Mouse (Mus musculus): ENCODE results near the gene Uts2r.

Uts2r gene

DNA sequence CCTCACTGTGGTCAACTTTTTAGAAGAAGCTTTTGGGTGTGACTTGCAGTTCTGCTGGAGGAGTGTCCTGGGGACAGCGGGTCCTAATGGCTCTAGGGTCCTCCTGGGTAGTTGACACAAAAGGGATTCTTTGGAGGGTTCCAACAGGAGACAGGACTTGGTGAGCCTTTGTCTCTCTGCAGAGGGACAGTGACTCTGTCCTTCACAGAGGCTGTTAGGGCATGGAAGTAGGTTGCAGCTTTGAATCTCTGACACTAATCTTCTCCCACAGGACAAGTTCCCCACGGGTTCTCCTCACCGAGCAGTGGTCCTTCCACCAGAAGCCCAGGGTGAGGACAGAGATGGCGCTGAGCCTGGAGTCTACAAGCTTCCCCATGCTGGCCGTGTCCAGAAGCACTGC is at the start of gene Uts2r:
Gene Uts2r, plus strand, starts transcription at position 301 of the 400 bp plus-strand sequence.
- DNase-seq: no peak

DNA sequence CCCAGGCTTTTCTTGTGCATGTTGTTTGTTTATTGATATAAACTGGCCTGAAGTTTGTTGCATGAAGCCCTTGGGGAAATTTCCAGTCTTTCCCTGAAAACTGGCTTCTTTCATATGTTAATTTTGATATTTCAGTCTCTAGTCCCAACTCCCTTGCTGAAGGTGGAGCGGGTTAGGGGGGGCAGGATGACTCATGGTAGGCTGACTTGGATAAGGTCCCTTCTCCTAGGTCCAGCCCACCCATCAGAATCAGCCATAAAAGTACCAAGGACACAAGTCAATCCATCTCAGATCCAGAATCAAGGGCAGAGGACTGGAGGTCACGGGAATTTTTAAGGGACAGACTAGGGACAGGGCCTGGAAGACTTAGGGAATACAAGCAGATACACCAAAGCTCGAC is 49.0 kb upstream of the Uts2r start:
- DNase-seq: no peak

DNA sequence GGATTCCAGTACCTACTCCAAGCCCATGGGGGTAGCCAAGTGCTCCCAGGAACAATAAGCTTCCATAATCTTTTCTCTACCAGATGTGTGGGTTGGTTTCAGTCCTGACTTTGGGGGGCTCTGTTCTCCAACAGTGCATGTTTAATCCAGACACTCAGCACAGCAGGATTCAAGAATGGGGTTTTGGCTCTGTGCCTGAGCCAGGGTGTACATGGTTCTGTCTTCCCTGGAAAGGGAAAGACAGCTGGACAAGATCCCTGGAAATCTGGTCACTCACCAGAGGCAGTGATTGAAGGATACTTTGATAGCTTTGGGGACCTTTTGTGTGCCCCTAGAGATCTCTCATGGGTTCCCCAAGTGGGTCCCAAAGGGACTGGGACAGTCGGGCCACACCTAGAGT is 48.5 kb upstream of the Uts2r start:
- no peak for DNase-seq

DNA sequence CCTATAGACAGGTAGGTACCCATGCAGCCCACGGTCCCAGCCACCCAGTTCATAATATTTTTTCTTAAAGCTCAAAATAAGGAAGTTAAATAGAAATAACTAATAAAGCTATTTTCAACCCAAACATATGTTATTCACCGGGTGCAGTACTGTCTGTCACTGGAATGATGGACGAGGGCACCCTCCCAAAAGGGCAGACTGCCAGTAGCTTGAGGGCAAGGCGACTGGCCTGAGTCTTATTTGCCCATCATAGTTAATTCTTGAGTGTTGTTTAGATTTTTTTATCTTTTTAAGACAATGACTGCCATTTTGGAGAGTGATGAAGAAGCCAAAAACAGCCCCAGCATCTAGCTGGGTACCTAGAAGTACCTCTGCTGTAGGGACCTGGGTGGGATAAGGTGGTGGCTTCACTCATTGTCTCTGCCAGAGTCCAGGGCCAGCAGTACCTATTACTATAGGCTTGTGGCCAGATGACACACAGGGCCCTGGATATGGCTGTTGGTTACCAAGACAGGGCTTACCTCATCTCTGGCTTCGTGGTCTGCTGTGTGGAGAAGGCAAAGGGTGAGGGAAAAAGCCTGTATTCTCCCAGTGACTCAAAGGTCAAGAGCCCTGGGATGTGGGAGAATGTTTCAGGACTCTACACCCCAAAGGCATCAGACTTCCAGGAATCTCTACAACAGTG is 47.8 kb upstream of the Uts2r start:
- DNase-seq: peak; percentile 66

DNA sequence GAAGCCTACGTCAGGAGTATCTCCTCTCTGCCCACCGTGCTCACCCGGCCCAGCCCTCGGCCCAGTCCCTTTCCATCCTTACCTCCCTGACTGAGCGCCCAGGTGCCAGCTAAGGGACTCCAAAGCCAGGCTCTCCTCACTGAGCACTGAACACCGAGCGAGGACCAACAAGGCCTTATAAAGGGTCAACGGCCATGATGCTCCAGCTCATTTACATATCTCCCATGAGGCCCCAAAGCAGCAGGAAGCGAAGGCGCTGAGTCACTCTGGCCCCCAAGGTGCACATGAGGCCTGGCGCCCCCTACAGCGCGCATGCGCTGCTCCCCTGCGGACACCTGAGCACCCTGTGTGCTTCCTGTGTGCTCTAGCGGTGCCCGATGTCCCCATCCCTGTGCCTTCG is 42.0 kb upstream of the Uts2r start:
- DNase-seq: no peak

DNA sequence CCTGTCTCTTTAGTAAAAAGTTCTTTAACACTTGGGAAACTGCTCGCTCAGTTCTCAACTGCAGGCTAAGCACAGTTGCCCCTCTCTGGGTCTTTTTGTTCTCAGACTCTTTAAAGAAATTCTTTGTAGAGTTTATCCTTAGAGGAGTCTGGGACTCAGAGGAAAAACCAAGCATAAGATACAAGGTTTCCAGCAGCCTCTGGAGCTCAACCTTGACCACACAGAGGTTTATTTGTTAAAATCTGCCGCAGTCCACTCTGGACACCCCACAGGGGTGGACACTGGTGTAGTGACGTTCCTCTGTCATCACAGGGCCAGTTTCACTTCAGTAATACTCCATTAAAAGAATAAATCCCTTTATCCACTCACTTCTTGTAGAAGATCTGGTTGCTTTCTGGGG is 41.5 kb upstream of the Uts2r start, which contains the start of gene Tex19.2:
Gene Tex19.2, minus strand, starts transcription at position 101 of the 400 bp plus-strand sequence.
- no peak for DNase-seq

DNA sequence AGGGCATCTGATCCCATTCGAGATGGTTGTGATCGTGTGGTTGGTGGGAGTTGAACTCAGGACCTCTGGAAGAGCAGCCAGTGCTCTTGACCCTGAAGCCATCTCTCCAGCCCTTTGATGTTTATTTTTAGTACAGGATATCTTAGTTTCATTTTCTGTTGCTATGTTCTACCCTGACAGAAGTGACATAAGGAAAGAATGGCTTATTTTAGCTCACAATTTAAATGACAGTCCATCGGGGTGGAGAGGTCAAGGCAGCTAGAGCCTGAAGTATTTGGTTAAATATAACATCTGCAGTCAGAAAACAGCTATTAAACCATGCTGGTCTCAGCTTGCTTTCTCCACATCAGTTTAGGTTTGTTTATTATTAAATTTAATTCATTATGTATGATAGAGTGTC is 38.9 kb upstream of the Uts2r start:
- DNase-seq: no peak

DNA sequence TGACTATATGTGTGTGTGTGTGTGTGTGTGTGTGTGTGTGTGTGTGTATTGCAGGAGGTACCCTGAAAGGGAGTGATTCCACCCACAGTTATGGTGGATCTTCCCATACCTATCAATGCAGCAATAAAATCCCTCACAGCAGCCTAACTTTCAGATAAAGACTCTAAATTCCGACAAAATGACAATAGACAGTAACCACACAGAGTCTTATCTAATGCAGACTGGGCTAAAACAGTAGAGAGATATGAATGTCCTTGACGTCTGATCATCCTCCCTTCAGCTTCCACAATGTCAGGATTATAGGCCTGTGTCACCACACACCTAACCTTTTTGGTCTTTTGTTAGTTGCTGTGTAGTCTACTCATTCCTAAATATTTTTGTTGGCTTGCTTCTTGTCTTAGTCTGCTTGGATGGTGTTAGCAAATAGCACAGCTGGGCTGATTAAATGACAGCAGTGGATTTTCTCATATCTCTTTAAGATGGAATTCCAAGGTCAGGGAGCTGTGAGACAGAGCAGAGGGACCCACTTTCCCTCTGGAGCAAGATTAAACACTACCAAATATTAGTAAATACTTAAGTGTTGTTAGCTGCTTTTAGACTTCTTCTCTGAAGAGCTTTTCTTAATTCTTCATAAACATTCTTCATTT is 37.9 kb upstream of the Uts2r start:
- no peak for DNase-seq

DNA sequence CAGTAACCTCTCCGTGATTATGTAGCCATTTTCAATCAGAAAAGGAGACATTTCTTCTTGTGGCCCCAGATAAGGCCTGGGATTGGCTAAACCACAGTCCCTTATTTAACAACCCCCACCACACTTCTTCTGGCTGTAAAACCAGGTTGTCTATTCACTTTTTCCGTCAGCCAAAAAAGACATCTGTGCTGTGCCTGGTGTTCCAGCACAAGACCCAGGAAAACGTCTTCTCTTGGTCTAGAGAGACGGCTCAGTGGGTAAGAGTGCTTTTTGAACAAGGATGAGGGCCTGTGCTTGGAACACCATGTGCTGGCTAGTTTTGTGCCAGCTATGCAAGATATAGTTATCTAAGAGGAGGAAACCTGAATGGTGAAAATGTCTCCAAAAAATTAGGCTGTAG is 36.6 kb upstream of the Uts2r start:
- no peak for DNase-seq

DNA sequence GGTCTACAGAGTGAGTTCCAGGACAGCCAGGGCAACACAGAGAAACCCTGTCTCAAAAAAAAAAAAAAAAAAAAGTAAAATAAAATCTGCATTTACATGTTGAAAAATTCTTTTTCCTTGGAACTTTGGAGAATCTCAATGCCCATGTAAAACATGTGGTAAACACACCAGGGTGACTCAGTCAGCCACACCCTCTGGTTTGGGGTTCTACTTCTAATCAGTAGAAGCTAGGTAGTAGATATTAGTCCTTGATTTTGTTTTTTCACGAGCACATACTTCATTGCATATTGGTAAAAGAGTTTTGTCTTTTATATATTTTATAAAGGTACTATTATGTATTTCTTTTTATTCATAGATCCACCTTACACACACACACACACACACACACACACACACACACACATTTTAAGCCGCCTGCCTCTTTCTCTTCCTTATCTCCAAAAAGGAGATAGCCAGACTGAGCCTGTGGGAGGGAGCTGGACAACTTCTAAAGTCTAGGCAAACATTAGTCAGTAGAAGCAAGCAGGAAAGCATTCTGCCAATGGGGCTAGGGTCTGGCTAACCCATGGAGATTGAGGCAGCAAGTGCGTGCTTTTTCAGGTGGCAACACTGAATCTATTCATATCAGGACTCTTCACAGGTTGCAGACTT is 34.4 kb upstream of the Uts2r start:
- no peak for DNase-seq

DNA sequence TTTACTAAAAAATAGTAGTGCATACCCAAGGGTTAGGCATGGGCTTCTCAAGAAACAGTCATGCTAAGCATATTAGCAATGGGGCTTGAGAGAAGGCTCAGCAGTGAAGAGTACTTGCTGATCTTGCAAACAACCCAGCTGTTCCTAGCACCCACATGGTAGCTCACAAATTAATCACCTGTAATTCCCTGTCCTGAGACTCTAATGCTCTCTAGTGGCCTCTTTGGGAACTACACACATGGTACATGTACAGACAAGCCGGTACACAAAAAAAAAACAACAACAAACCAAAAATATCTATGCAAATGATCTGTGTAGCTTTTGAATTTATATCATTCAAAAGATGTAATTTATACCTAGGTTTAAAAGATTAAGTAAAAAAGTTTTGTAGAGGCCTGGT is 33.7 kb upstream of the Uts2r start:
- DNase-seq: no peak

DNA sequence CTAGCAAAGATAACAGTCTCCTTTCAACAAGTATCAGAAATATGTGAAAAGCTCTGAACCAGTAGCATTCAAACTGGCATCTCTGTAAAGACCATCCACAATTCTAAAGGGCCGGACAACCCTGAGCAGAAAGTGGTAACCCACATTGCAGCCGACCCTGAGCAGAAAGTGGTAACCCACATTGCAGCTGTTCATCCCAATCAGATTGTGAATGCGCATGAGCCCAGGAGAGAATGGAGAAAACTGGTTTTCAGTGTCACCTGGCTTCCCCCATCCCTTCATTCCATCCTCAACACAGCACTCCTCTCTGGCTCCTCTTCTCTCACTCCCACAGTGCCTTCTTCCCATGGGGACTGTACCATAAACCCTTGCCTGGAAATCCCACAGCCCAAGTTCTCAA is 32.6 kb upstream of the Uts2r start:
- no peak for DNase-seq

DNA sequence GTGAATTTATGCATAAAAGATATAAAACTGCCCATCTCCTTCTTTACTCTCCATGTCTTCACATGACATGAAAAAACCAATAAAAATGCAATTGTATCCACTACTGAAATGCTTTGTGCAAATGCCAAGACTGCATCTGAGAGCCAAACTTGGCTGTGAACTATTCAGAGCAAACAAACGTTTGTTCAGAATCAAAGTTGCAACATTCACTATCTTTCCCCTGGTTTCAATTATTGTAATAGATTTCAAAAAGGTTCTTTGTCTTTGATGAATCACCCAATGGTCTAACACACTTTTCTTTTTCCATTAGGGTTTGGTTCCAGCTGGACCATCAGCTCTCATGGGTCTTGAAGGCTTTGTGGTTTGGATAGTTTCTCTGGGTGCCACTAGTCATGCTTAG is 30.5 kb upstream of the Uts2r start:
- DNase-seq: no peak

DNA sequence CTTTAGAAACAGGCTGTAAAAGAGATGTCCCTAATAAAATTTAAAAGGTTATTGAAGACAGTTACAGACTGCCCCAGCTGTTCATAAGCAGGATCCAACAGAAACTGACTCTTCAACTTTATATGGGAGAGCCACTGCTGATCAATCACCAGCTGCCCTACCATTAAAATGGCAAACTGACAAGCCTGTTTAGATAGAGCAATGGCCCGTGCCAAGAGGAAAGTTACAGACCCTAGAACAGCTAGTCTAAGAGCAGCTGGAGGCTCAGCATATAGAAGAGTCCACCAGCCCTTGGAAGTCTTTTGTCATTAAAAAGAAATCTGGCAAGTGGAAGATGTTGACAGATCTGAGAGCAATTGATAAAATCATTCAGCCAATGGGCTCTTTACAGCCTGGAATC is 25.5 kb upstream of the Uts2r start:
- DNase-seq: no peak

DNA sequence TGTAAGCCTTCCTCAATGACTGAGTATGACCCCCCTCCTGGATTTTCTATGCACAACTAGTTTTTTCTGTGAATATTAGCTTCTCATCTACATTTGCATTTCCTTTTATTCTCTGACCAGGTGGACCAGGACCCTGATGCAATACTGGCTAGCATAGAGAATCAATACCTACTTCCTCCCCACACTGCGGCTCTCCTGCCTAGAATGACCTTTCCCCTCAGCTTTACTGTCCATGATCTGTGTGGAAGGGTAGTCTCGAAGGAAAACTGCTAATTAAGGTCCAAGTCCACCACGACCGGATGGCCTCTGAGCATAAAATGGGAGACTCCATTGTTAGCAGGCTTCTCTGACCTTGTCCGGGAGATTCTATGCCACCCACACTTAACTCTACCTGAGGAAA is 22.4 kb upstream of the Uts2r start:
- no peak for DNase-seq

DNA sequence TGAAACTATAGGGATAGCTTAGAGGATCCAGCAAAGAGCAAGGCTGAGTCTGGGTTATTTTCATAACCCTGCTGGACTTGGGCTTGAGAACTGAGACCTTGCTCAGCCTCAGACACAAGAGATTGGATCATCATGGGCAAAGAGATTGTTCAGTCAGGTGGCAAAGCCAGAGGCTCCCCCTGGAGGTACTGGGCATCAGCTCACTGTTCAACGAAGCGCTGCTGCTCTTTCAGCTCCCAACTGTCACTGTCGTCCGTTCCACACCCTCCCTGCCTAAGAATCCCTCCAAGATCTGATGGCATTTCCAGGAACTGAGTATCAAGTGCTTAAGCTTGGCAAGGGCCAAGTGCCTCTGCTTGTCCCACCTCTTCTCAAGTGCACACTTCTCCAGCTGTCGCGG is 21.3 kb upstream of the Uts2r start:
- DNase-seq: no peak

DNA sequence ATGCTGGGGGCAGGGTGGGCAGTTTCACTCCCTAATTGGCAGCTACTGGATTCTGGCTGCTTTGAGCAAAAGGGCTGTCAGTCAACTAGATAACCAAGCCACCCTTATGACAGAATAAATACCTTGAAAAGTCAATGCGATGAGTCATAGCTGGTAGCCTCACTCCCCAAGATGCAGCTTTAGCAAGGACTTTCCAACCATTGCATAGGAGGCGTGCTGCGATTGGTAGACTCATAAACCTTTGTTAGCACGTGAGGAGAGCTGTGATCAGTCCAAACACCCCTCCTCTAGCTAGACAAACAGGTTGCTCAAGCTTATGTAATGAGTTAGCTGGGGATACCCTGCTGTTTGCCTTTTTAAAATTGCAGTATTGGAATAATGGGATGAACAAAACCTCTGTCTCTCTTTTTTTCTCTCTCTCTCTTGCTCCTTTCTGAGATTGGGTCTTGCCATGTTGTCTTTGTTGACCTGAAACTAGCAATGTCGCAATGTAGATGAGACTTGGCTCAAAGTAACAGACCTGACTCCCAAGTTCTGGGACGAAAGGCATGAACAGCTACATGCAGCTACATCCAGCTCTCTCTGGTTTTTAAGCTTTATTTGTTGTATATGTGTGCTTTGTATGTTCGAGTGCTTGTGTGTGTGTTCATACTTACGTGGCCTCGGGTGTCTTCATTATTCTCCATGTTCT is 16.6 kb upstream of the Uts2r start:
- DNase-seq: no peak

DNA sequence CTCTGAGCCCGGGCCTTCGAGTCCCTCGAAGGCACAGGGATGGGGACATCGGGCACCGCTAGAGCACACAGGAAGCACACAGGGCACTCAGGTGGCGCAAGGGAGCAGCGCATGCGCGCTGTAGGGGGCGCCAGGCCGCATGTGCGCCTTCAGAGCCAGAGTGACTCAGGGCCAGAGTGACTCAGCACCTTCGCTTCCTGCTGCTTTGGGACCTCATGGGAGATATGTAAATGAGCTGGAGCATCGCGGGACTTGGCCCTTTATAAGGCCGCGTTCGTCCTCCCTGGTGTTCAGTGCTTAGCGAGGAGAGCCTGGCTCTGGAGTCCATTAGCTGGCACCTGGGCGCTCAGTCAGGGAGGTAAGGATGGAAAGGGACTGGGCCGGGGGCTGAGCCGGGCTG is 14.2 kb upstream of the Uts2r start, which contains the start of gene Tex19.1:
Gene Tex19.1, plus strand, starts transcription at position 279 of the 400 bp plus-strand sequence.
- no peak for DNase-seq

DNA sequence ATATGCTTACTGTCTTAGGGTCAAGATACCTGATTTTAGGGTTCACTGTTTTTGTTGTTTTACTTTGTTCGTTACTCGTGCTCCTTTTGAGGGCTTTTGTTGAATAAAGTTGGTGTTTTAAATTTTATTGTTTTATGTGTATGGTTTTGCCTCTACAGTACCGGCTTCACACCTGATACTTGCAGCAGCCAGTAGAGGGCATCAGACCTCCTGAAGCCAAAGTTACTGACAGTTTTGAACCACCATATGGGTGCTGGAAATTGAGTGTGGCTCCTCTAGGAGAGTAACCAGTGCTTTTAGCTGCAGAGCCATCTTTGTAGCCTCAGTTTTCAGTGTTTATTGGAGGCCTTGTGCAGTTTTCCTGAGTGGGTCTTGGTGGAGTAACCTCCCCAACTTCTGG is 11.9 kb upstream of the Uts2r start:
- DNase-seq: no peak

DNA sequence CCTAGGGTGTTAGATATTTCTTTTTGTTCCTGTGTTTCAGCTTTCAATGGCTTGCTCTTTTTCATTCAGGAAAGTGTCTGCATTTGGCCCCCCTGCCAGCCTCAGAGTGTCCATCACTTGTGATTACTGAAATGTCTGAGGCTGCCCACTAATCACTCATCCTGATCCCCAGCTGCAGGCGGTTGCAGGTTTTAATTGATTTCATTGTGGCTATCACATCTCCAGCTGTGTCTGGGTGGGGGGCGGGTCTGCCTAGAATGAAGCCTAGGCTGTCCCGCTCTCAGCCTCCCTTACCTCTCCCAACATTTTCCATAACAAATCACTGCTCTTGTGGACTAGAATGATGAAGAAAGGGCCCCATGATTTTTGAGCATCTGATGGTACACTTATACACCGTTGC is 5.9 kb upstream of the Uts2r start:
- no peak for DNase-seq

DNA sequence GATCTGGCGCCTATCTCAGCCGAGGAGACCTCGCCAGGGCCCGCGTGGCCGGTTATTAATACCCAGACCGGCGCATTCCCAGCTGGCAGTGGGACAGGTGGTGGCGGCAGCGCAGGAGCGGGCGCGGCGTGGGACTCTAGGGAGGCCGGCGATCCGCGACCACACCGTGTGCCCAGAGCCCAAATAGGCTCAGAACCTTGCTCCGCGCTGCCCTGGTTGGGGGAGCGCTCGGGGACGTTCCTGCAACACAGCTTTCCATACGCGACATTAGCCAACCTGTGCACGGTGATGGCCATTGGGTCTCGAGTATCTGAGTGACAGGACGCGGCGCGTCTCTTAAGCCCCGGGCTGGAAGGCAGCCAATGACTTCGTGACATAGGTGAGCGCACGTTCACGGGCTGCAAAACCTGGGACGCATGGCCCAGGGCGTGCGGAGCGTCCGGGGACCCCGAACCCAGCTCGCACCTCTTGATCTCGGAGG is 3.6 kb upstream of the Uts2r start:
- DNase-seq: peak; percentile 51

DNA sequence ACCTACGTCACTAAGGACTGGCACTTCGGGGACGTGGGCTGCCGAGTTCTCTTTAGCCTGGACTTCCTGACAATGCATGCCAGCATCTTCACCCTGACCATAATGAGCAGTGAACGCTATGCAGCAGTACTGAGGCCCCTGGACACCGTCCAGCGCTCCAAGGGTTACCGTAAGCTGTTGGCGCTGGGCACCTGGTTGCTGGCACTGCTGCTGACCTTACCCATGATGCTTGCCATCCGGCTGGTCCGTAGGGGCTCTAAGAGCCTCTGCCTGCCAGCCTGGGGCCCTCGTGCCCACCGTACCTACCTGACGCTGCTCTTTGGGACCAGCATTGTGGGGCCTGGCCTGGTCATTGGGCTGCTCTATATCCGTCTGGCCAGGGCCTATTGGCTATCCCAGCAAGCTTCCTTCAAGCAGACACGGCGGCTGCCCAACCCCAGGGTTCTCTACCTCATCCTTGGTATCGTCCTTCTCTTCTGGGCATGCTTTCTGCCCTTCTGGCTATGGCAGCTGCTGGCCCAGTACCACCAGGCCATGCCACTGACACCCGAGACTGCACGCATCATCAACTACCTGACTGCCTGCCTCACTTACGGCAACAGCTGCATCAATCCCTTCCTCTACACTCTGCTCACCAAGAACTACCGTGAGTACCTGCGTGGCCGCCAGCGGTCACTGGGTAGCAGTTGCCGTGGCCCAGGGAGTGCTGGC is 720 bp downstream of the Uts2r start:
- DNase-seq: peak; percentile 5

DNA sequence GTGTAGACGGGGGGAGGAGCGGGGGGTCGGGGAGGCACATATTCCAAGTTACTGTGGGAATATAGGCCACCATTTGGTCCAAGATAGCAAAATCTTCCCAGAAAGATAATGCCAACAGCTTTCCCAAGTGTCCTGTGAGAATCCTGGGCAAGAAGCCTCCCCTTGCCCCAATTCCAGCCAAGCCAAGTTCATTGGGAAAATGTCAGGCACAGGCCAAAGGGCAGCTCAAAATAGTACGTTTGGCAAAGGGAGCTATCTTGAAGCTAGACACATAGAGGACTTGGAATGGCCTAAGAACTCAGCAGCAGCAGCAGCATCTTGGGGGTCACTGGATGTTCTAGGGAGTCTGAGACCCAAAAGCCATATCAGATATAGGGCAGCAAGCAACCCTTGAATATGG is 3.7 kb downstream of the Uts2r start:
- no peak for DNase-seq
